Mouse (Mus musculus): Measurements from ENCODE around the gene Ttc22.
A peak's percentile ranks its signal among the peaks of the same experiment; 100 is the strongest.

Gene Ttc22

GRCm38 (mm10) chr4:106615637-106616036 lies 6.6 kb upstream of the Ttc22 start:
- ATAC-seq (ENCODE audit: low TSS enrichment), result no peak

- no peak for ATAC-seq (ENCODE audit: low TSS enrichment)
Measured at GRCm38 (mm10) chr4:106617056-106617455, 5.2 kb upstream of the Ttc22 start, which contains the start of gene Lexm. TSS of gene Lexm (minus strand) at chr4:106617241.

DNA sequence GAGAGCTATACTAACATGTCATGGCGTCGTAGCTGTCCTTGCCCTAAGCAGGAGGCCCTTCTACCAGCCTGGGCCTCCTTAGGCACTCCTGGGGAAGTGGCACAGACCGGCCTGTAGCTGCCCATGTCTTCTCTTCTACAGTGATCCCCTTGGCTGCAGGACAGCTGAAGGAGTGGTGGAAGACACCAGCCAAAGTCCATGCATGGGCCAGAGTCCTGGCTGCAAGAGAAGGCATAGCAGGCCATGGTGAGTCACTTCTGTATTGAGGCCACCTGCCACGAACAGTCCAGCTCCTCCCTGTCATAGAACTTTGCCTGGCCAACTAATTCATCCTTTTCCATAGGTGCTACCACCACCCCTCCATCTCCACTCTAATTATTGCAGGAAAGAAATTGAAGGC lies 3.3 kb upstream of the Ttc22 start:
- no peak for ATAC-seq (ENCODE audit: low TSS enrichment)

- ATAC-seq (ENCODE audit: low TSS enrichment), result no peak
Measured at GRCm38 (mm10) chr4:106621428-106621827, 804 bp upstream of the Ttc22 start.

DNA sequence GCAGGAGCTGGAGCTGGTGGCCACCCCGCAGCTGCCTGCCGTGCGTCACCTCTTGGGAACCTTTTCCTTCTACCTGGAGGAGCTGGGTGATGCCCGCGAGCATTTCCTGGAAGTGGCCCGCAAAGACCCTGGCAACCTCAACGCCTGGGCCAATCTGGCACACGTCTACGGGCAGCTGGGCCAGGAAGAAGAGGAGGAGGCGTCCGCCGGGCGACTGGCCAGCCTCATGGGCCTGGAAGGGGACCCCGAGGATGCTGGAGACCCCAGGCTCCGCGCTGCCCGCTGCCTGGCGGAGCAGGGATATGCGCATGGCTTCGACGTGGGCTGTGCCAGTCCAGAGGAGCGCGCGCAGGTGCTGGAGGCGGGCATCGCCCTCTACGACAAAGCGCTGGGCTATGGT lies 480 bp downstream of the Ttc22 start:
- ATAC-seq (ENCODE audit: low TSS enrichment), result no peak

GRCm38 (mm10) chr4:106624271-106624670 lies 2.0 kb downstream of the Ttc22 start:
- no peak for ATAC-seq (ENCODE audit: low TSS enrichment)

DNA sequence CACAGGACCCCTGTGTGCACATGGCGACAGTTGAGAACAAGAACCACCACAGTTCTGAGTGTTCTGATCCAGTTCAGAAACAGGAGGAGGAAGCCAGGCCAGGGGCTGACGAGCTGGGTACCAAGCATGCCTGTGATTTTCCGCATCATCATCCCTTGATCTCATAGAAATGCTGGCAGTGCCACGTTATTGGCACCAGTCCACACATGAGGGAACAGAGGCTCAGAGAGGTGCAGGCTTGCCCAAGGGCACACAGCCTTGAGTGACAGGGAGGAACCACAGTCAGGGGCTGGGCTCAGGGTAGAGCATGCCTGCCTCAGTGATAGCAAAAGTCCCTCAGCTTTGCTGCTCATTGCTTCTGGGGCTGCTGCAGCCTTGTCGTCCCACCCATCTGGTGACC lies 5.6 kb downstream of the Ttc22 start:
- no peak for ATAC-seq (ENCODE audit: low TSS enrichment)

GRCm38 (mm10) chr4:106628650-106629360 lies 6.6 kb downstream of the Ttc22 start:
- ATAC-seq (ENCODE audit: low TSS enrichment), result no peak

GRCm38 (mm10) chr4:106629374-106629773 lies 7.1 kb downstream of the Ttc22 start:
- no peak for ATAC-seq (ENCODE audit: low TSS enrichment)

- ATAC-seq (ENCODE audit: low TSS enrichment), result peak; percentile 83
Measured at GRCm38 (mm10) chr4:106630333-106631220, 8.3 kb downstream of the Ttc22 start.

DNA sequence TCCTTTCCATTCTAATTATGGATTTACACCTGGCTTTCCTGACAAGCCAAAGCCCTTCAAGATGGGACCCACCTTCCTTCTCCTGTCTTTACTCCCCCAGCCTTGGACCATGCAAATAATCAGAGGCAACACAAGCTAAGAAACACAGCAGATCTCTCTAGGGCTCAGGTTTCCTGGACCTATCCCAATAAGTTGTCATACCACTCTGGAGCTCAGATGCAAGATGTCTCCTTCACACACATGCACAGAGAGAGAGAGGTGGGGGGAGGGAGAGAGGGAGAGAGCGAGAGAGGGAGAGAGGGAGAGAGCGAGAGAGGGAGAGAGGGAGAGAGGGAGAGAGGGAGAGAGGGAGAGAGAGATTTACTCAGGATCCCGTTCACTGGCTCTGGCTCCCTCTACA lies 10.1 kb downstream of the Ttc22 start:
- ATAC-seq (ENCODE audit: low TSS enrichment), result no peak

DNA sequence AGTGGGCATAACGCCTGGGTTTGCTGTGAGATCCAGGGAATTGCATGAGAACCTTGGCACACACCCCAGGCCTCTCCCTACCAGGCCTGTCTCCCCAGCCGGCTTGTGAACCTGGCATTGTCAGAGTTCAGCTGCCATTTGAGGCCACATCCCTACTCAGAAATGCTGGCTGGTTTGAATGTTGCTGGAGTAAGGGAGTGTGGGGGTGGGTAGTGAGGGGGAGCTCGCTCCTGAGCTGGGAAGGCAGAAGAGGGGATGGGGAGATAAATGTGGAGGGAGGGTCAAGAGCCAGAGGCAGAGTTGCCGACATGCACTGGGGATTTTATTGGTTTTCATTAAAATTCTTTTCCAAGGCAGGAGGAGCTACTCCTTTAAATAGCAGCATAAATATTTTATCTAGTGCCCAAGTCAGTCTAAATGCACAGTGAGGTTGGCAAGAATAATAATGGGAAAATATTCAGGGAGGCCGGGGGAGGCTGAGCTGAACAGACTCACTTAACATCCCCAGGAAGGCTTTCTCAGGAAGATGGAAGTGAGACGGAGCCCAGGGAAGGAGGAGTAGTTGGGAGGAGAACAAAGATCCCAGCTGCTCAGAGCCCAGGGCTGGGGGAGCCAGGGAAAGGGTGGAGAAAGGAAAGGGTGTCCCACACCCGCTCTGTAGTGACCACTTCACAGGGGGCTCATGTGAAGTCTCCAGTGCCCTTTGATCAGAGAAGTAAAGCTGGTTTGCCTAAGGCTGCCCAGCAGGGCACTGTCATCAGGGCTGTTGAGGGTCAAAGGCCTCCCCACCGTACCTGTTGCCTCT lies 11.3 kb downstream of the Ttc22 start:
- no peak for ATAC-seq (ENCODE audit: low TSS enrichment)

- ATAC-seq (ENCODE audit: low TSS enrichment), result no peak
Measured at GRCm38 (mm10) chr4:106634086-106634479, 11.9 kb downstream of the Ttc22 start.

GRCm38 (mm10) chr4:106643483-106644217 lies 21.4 kb downstream of the Ttc22 start:
- ATAC-seq (ENCODE audit: low TSS enrichment), result peak; percentile 59

GRCm38 (mm10) chr4:106644218-106644610 lies 22.0 kb downstream of the Ttc22 start:
- no peak for ATAC-seq (ENCODE audit: low TSS enrichment)

DNA sequence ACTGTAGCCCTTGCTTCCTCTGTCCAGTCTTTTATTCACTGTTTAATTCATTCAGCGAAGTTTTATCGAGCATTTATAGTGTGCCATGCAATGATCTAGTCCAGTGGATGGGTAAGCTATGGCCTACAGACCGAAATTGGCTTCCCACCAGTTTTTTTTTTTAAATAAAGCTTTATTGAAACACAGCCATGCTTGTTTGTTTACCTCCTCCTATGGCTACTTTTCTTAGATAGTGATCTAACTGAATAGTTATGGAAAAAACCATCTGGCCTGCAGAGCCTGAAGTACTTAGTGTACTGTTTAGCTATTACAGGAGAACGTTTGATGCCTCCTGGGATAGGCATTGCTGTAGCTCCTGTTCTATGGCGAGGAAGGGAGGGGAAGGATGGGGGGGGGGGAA lies 23.6 kb downstream of the Ttc22 start:
- no peak for ATAC-seq (ENCODE audit: low TSS enrichment)

- no peak for ATAC-seq (ENCODE audit: low TSS enrichment)
Measured at GRCm38 (mm10) chr4:106647137-106647536, 24.9 kb downstream of the Ttc22 start.

GRCm38 (mm10) chr4:106650833-106651527 lies 28.7 kb downstream of the Ttc22 start, which contains the start of gene Pars2:
TSS of gene Pars2 (plus strand) at chr4:106651069.
- ATAC-seq (ENCODE audit: low TSS enrichment), result peak; percentile 98

DNA sequence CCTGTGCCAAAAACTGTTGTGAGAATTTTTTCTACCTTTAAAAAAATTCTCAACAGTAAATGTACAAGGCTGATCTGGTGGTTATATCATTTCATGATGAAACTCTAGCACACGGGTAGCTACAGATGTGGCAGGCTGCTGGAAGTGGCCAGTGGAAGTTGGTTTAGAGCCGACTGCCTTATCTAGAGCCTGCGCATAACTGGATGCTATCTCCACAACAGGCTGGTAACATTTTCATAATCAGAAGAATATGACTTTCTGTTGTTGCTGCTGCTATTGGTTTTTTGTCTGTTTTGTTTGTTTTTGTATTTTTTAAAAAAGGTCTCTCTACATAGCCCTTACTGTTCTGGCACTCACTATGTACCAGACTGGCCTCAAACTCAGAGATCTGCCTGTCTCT lies 30.3 kb downstream of the Ttc22 start:
- no peak for ATAC-seq (ENCODE audit: low TSS enrichment)

DNA sequence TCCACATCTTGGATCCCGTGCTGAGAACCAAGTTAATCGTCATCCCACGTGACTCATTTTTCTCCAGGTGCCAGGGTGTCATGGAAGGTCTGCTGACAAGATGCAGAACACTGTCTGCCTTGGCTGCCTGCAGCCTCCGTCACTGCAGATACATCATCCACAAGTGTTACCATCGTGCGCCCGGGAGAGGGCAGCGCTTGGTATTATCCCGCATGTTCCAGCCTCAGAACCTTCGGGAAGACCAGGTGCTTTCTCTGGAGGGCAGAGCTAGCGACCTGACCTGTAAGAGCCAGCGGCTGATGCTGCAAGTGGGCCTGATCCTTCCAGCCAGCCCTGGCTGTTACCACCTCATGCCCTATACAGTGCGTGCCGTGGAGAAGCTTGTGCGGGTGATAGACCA lies 30.8 kb downstream of the Ttc22 start:
- ATAC-seq (ENCODE audit: low TSS enrichment), result no peak

DNA sequence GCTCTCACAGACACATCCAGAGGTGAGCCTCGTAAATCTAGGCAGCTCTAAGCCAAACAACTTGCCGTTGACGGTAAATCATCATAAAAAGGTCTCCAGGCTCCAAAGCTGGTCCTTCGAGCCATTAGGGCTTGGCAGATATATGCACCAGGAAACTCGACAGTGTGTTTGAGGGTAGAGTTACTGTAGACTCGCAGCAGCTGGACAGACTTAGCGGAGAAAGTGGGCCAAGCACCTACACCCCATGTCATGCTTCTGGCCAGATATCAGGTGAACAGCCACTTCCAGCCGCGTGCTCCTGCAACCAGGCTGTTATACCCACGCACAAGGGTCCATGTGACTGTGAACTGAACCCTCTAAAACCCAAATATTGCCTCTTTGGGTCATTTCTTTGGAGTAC lies 33.4 kb downstream of the Ttc22 start:
- no peak for ATAC-seq (ENCODE audit: low TSS enrichment)

All from frontal cortex, adult (tissue).